Mouse (Mus musculus): ENCODE results near the gene Fam151b.

The Fam151b gene

GRCm38 (mm10) chr13:92410486-92410885 is 73.3 kb downstream of the Fam151b start:
- no peak for DNase-seq

DNA sequence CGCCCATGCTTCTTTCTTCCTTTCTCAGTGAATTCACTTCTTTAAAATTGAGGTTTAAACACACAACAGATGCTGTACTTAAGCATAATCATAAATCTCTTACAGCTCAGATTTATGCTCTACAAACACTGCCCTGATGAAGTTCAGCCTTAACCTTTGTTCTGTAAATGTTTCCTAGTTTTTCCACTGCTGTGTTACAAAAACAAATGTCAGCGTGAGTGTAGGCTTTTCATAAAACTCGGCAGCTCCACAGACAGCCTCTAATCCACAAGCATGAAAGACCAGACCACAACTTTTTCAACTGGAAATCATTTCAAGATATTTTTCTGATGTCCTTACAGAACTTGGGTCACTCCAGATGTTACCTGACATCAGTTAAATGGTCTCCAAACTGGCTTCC is 80.3 kb downstream of the Fam151b start:
- no peak for DNase-seq

DNA sequence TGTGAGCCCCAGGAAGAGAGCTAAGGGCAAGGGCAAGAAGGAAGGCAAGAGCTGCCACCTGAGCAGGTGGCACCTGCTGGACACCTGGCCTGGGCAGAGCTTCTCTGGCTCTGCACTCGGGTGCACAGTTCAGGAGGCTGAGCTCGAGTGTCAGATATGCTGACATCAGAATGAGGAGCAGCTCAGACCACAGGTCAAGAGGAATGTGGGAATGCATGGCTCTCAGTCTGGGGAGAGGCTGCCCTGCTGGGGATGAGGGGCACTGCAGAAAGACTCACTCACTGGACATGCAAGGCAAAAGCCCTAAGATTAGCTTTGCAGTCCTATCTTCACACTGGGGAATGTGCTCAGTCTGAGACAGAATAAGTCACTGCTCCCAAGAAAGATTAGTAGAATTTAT is 81.8 kb downstream of the Fam151b start:
- peak; percentile 24 to 61 for DNase-seq

Data from kidney, postnatal 25 days (tissue).